Mouse (Mus musculus) testis, adult 2 months (tissue): ENCODE measurements around the gene St6galnac3.

ENCODE experiments used
- CTCF ChIP-seq: fragments of 200-500 bp; IDR thresholded peaks from 2 replicates; pipeline ENCODE4 v1.5.1; 2012; ENCODE audit warnings: low read depth, mild to moderate bottlenecking, inconsistent platforms, low read length, moderate library complexity; ENCODE audit not compliant: control insufficient read depth, insufficient read depth, insufficient replicate concordance
- POLR2A ChIP-seq: fragments of 200-500 bp; IDR thresholded peaks from 2 replicates; pipeline ENCODE4 v1.6.1; 2012; ENCODE audit warnings: low read depth, mild to moderate bottlenecking, inconsistent platforms, low read length, moderate library complexity; ENCODE audit not compliant: control insufficient read depth

- TF ChIP-seq CTCF = no peak
- TF ChIP-seq POLR2A = no peak
Measured at GRCm38 (mm10) chr3:153668447-153669290, 56.3 kb downstream of the St6galnac3 start.
